Mouse (Mus musculus): ENCODE data around the gene Gm21858. TPM values are rescaled to one million over a fixed set of nuclear protein-coding genes. Genes with fewer than 3 reads are reported as not detected.

Gene Gm21858
- polyA plus RNA-seq (2017; shearing (Covaris generic)): not detected

GRCm38 (mm10) chrY:55731456-55731855, at the start of gene Gm21858:
Gm21858 (plus strand) TSS chrY:55731756.

All from activated CD4-positive, CD25-positive, alpha-beta regulatory T cell (primary cell).